Mouse (Mus musculus): ENCODE measurements around the gene Tspan1. TPM values are rescaled to one million over a fixed set of nuclear protein-coding genes. Genes with fewer than 3 reads are reported as not detected.

Tspan1 gene
- total RNA-seq, 2 experiments from 2014 or later, result not detected

- intact Hi-C loops (cut with DNase I), result no loop called here
- no peak for DNase-seq (ENCODE audit: extremely low spot score in 1 of 2, low spot score in 2 of 2)
Observed at GRCm38 (mm10) chr4:116177140-116177539, 9.7 kb upstream of the Tspan1 start.

GRCm38 (mm10) chr4:116176543-116176988 is 9.2 kb upstream of the Tspan1 start:
- Histone ChIP-seq H3K4me3 (peak overlapping the region; percentile 37), H3K27ac (peak overlapping the region; percentile 96)
- DNase-seq (ENCODE audit: extremely low spot score in 1 of 2, low spot score in 2 of 2), result peak; percentile 66 to 75
- intact Hi-C loops (cut with DNase I), result loop anchor here (1.0 kb wide), 2 partner anchors 14 to 45 kb away; partner anchors contain the start of gene Pik3r3
- no peak for TF ChIP-seq CTCF (IDR thresholded peaks at IDR 0.05)

More at GRCm38 (mm10) chr4:116177140-116177539, 9.7 kb upstream of the Tspan1 start:
- peak overlapping the region; percentile 37 for H3K4me3 ChIP-seq
- TF ChIP-seq CTCF (IDR thresholded peaks at IDR 0.05), result no peak
- peak overlapping the region; percentile 96 for H3K27ac ChIP-seq

- DNase-seq (ENCODE audit: extremely low spot score in 1 of 2, low spot score in 2 of 2), result no peak
- TF ChIP-seq CTCF (IDR thresholded peaks at IDR 0.05), result no peak
- H3K4me3 ChIP-seq, result peak overlapping the region; percentile 37
- H3K27ac ChIP-seq, result peak overlapping the region; percentile 96
- intact Hi-C loops (cut with DNase I), result loop anchor here (1.0 kb wide), 2 partner anchors 14 to 45 kb away; partner anchors contain the start of gene Pik3r3
Observed at GRCm38 (mm10) chr4:116175711-116176542, 8.5 kb upstream of the Tspan1 start.

- peak overlapping the region; percentile 17; the same call in 1 of the 2 replicates for H3K4me3 ChIP-seq
- TF ChIP-seq CTCF (IDR thresholded peaks at IDR 0.05), result no peak
- intact Hi-C loops (cut with DNase I), result no loop called here
- H3K27ac ChIP-seq, result peak overlapping the region; percentile 96
- DNase-seq (ENCODE audit: extremely low spot score in 1 of 2, low spot score in 2 of 2), result no peak
Observed at GRCm38 (mm10) chr4:116175136-116175535, 7.7 kb upstream of the Tspan1 start.

- no peak for TF ChIP-seq CTCF (IDR thresholded peaks at IDR 0.05)
- intact Hi-C loops (cut with DNase I), result no loop called here
- no peak overlapping the region for H3K4me3 ChIP-seq
- peak overlapping the region; percentile 96 for H3K27ac ChIP-seq
- DNase-seq (ENCODE audit: extremely low spot score in 1 of 2, low spot score in 2 of 2), result no peak
Observed at GRCm38 (mm10) chr4:116174466-116175116, 7.2 kb upstream of the Tspan1 start.

- no peak for DNase-seq (ENCODE audit: extremely low spot score in 1 of 2, low spot score in 2 of 2)
- intact Hi-C loops (cut with DNase I), result no loop called here
- H3K27ac ChIP-seq, result peak overlapping the region; percentile 96
- no peak for TF ChIP-seq CTCF (IDR thresholded peaks at IDR 0.05)
- no peak overlapping the region for H3K4me3 ChIP-seq
Observed at GRCm38 (mm10) chr4:116173752-116174151, 6.4 kb upstream of the Tspan1 start.

GRCm38 (mm10) chr4:116173072-116173471 is 5.7 kb upstream of the Tspan1 start, which contains the start of the genes 1700042G07Rik and Gm49337:
TSS of gene 1700042G07Rik (plus strand) at chr4:116173372.
TSS of gene Gm49337 (plus strand) at chr4:116173384.
- Histone ChIP-seq H3K27ac (peak within 1 kb of the TSS; percentile 96), H3K4me3 (no peak within 1 kb of the TSS)
- intact Hi-C loops (cut with DNase I), result no loop called here
- DNase-seq (ENCODE audit: extremely low spot score in 1 of 2, low spot score in 2 of 2), result no peak
- no peak for TF ChIP-seq CTCF (IDR thresholded peaks at IDR 0.05)

- intact Hi-C loops (cut with DNase I), result loop anchor here (1.0 to 5.0 kb wide), 3 partner anchors 113 to 233 kb away; no protein-coding TSS in a partner anchor
- DNase-seq (ENCODE audit: extremely low spot score in 1 of 2, low spot score in 2 of 2), result no peak
- no peak for TF ChIP-seq CTCF (IDR thresholded peaks at IDR 0.05)
- Histone ChIP-seq H3K4me3 (no peak overlapping the region), H3K27ac (no peak overlapping the region)
Observed at GRCm38 (mm10) chr4:116169353-116169672, 1.9 kb upstream of the Tspan1 start.

- no peak overlapping the region for H3K4me3 ChIP-seq
- intact Hi-C loops (cut with DNase I), result loop anchor here (1.0 to 5.0 kb wide), 3 partner anchors 114 to 234 kb away; no protein-coding TSS in a partner anchor
- H3K27ac ChIP-seq, result no peak overlapping the region
- DNase-seq (ENCODE audit: extremely low spot score in 1 of 2, low spot score in 2 of 2), result peak; percentile 72 to 76
- peak; percentile 67 for TF ChIP-seq CTCF (IDR thresholded peaks at IDR 0.05)
Observed at GRCm38 (mm10) chr4:116168617-116169352, 1.4 kb upstream of the Tspan1 start.

- intact Hi-C loops (cut with DNase I), result loop anchor here (5.0 kb wide), 2 partner anchors 176 to 236 kb away; no protein-coding TSS in a partner anchor
- TF ChIP-seq CTCF (IDR thresholded peaks at IDR 0.05), result no peak
- no peak for DNase-seq (ENCODE audit: extremely low spot score in 1 of 2, low spot score in 2 of 2)
- Histone ChIP-seq H3K4me3 (no peak overlapping the region), H3K27ac (no peak overlapping the region)
Observed at GRCm38 (mm10) chr4:116165708-116166407, 1.5 kb downstream of the Tspan1 start.

Data from left cerebral cortex, adult 2 months (tissue).